Mouse (Mus musculus) thymus, postnatal 14 days (tissue): Measurements from ENCODE around the gene Dok1.

ENCODE experiments used
- DNase-seq: peaks from one replicate; pipeline ENCODE4 v3.0.0; 2021

Dok1 gene

DNA sequence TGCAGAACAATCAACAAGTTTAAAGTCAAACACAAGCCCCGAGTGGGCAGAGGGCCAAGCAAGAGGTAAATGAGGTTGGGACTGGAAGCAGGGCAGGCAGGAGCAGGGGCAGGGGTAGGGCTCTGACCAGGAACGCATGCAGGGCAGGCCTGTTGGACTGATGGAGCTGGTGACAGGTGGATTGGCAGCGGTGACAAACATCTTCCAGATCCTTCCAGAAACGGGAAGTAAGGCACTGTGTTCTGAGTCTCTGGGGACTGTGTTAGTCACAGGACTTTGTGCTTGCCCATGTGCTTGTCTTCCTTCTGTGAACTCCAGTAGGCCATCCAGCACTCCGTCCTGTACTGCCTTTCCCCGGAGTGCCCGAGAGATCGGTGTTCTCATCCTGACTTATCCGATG is 11.5 kb upstream of the Dok1 start:
- DNase-seq: no peak

DNA sequence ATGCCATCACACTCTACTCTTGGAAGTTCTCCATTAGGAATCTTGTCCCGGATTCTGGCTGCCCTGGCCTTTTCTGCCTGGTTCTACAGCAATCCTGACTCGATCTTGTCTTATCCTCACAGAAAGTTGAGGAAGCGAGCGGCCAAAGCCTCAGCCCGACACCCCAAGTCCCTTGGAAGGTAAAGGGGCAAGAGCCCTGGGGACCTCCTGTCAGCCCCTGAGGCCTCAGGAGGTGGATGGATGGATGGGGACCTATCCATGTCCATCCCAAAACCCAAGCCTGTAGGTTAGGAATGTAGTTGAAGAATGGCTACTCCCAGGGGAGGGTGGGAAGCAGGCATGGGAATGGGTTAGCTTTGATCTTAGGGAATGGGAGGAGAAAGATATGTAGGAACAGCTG is 10.7 kb upstream of the Dok1 start:
- no peak for DNase-seq

DNA sequence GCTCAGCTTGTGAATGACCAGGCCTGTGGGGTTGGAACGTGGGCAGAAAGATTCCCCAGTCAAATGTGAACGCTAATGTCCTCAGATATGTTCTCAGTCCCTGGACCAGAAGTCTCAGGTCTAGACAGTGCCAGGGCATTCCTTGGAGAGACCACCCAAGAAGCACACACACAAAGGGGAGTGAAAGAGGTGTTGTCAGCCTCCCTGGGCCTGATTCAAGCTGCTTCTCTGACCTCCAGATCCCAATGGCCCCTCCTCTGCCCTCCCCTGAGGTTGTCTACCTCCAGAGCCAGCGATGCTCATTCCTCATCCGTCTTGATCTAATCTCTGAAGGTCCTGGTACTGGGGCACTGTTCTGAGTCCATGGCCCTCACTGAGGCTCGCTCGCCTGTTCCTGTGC is 10.3 kb upstream of the Dok1 start:
- no peak for DNase-seq

DNA sequence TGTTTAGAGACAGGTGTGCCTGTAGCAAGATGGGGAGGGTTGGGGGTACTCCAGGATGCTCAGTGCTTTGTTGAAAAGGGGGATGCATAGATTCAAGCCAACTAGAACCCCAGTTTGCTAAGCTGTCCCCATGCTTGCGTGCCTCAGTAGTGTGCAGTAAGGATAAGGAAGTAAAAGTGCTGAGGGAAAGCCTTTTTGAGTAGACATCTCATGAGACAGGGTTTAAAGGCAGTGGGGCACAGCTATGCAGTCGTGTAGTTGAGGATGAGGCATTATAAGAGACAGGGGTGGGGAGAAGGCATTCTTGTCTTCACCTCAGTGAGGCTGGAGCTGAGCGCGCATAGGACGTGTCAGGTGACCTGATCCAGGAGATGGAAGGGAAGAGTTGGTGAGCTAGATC is 7.3 kb upstream of the Dok1 start:
- no peak for DNase-seq

DNA sequence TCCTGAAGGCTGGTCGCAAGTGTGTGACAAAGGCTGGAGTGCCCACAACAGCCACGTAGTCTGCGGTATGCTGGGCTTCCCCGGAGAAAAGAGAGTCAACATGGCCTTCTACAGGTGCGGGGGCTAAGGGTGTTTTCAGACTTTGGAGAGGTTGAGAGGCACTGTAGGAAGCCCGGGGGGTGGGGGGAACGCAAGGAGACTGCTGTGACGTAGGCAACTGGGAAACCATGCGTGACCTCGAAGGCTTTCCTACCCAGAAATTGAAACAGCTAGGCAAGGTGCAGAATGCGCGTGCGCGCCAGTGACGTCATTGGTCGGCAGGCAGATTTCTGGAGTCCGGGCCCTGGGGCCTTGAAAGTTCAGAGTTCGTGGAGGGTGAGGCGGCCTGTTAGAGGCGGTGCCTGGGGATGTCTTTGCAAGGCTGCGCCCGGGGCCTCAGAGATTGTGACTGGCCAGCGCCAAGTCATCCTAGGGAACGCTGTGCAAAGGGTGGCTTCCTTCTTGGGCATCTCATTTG is 5.3 kb upstream of the Dok1 start:
- peak; percentile 93 for DNase-seq

DNA sequence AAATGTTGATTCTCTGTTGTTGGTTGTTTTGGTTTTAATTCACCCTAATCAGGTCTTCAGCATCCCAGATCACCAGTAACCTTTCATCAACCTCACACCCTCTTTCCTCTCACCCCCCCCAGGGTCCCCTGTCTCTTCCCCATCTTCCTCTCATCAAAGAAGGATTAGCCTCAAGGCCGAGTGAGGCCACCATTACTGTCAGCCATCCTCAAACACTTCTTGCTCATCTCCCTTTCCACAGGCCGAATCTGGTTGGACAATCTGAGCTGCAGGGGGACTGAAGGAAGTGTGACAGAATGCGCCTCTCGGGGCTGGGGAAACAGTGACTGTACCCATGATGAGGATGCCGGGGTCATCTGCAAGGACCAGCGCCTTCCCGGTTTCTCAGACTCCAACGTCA is 3.9 kb upstream of the Dok1 start:
- DNase-seq: no peak

DNA sequence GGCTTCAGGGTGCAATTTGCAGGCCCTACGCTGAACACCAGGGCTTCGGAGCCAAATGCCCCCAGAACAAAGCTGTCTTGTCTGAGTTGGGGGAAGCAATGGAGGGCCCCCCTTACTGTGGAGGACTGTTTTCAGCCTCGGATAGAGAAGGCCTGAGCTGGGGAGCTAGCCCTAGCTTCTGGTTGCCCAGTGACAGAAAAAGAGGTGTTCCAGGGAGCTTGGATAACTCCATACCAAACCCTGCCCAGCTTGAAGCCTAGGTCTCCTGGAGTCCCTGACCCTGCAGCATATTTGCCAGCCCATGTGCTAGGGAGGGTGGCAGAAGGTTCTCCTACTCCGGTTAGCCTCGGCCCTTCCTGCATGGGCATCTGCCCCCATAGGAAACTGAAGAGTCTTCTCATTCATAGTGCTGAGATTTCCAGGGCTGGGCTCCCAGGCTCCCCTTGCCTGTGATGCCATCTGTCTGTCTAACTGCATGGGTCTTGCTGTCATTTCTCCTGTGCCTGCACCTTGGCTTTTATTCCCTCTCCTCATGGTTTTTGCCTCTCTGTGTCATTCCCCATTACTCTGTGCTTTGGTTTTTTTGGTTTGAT is 1.3 kb upstream of the Dok1 start:
- DNase-seq: no peak

DNA sequence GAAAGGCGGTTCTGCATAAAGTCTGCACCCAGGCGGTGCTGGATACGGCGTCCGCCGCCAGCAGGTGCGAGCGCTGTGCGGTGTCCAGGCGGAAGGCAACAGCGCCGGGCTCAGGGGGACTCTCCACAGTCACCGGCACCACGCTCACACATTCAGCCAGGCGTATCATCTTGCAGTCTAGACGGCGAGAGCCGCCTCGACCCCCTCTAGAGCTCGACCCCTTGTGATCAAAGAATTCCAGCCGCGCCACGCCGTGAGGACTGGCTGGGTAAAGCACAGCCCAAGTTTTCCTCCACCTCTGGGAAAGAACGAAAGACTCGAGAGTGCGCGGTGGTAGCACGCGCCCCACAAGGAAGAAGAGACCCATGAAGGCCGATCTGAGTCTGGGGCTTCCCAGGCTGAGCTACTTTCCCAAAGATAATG is 491 bp downstream of the Dok1 start:
- DNase-seq: peak; percentile 67

DNA sequence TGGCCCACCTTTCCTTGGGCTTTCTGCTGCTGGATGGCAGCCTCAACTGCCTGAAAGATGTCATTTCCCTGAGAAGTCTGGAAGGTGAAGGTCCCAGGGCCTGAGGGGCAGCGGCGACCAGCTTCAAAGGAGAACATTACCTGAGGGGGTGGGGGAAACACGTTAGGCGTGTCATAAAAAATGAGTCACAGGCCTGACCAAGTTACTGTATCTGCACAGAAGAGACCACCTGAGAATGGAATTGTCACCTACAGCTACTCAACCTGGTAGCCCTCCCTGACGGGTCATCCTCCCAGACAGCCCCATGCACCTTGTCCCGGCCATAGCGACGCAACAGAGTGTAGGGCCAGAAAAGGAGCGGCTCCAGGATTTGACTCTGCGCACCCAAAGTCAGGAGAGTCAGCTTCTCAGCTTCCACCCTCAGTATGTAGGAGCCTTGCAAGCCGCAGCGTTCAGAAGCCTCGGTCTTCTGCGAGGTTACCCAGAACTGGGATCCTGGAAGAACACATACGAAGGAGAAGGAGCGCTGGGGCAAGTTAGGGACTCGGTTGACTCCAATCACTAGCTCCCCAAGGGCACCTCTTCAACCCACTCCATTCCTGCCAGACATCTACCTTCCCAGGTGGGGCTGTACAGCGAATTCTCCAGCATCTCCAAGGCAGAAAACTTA is 1.2 kb downstream of the Dok1 start:
- no peak for DNase-seq

DNA sequence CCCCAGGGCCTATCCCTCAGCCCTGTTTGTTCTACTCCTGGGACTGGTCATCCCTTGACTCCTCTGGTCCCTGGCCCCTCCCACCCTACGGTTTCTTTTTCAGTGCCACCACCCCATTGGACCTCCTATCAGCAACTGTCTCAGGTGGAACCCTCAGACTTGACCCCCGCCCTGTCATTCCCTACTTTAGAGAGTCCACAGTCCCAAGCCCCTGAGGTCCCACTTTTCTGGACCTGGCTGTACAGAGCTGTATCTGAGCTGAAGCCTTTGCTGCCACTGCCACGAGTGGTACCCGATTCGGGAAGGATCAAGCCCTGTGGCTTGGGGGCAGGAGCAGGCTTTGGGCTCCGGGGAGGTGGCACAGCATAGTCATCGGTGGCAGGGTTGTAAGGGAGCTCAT is 2.2 kb downstream of the Dok1 start:
- no peak for DNase-seq

DNA sequence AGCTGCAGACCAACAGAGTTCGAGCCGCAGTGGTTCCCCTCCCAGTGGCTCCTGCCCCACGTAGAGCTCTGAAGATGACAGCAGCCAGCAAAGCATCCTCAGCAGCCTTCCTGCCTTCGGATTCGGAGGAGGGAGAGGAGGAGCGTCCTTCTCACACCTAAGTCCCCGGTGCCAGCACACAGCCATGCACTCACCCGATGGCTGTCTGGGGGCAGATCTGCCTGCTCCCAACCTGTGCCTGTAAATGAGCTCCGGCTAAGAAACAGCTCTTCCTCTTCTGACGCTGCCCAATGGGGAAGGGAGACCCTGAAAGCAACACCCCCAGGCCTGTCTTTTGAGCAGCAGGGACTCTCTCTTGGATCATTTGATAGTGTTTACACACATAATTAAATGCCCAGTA is 3.5 kb downstream of the Dok1 start:
- DNase-seq: no peak

DNA sequence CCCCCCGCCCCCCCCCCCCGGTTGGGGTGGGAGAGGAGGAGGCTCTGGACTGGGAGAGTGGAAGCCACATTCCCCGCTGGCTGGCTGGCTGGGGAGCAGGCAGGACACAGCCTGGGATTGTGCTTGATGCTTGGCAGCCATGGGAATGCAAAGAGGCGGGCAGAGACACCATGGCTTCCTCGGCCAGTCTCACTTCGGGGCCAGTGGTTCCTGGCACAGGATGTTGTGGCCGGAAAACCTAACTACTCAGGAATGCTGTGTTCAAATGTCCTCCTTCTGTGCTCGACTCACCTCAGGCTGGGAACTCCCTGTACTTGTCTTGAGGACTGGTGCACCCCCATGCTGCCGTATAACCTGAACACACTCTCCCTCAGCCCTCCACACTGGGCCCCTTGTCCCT is 5.6 kb downstream of the Dok1 start:
- no peak for DNase-seq

DNA sequence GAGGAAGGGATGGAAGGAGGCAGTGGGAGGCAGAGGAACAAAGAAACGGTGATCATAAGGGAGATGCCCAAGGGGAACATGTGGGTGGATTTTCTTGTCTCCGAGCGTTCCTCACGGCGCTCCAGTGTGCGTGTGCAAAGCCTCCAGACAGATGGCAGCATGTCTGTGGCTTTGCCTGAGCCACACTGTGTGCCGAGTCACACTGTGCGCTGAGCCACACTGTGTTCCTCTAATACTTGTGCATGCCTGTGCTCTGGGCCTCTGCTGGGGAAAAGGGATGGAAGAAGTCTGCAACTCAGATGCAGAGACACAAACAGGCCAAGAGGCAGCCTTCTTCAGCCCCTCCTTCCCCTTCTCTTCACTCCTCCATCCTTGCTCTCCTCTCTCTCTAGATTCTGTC is 6.0 kb downstream of the Dok1 start:
- no peak for DNase-seq

DNA sequence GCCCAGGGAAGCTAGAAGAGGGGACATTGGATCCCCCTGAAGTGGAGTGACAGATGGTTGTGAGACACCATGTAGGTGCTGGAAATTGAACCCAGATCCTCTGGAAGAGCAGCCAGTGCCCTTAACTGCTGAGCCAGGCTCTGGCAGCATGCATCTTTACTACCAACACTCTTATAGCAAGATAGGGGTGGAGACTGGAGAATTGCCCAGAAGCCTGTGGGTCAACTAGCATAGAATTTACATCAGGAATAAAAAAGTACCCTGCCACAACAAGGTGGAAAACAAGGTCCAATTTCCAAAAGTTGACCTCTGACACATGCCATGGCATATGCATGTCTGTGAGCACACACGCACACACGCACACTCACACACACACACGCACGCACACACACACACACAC is 8.1 kb downstream of the Dok1 start:
- no peak for DNase-seq

DNA sequence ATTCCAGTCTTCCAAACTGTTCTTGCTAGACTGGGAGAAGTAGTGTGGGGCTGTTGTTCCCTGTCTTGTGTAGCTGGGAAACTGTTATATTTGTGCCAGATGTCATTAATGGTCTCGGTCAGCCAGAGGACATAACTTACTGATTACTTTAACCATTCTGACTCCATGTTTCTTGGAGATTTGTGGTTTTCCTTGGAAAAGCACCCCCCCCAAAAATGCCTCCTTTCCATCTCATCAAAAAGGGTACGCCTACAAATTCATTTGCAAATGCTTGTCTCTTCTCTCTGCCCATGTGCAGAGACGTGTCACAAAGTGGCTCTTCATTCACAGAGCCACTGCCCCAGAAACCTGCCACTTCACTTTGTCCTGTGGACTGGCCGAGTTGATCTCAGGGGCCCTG is 8.8 kb downstream of the Dok1 start:
- no peak for DNase-seq

DNA sequence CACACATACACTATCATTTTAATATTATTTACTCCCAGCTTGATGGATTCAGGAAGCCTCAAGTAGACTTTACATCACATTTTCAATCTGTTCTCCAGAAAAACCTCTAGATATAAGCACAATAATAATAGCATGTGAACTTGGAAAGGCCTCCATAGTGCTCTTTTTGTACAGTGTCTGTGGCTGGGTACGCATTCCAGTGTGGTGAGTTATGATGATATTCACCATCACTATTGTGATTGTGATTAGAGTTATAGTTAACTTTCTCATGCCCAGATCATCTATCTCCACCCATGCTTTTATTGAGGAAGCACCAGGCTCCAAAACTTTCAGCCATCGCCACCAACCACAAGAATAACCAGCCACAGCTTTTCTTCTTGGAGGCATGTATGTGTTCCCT is 9.5 kb downstream of the Dok1 start:
- DNase-seq: no peak

DNA sequence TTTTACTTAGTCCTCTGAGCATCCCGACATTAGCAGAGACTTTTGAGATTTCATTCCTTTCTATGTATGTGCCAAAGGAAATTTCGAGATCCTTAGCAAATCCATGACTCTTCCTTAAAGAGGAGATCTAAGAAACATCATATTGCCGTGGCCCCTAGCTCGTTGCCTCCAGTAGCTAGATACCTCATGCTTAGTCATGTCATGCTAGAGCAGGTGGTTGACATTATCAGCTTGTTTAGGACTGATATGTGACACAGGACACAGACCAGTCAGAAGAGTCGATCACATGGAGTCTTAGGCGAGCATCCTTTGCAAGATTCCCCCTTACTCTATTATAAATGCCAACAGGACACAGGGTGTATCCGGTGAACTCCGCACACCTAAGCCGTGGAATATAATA is 10.3 kb downstream of the Dok1 start:
- DNase-seq: no peak

DNA sequence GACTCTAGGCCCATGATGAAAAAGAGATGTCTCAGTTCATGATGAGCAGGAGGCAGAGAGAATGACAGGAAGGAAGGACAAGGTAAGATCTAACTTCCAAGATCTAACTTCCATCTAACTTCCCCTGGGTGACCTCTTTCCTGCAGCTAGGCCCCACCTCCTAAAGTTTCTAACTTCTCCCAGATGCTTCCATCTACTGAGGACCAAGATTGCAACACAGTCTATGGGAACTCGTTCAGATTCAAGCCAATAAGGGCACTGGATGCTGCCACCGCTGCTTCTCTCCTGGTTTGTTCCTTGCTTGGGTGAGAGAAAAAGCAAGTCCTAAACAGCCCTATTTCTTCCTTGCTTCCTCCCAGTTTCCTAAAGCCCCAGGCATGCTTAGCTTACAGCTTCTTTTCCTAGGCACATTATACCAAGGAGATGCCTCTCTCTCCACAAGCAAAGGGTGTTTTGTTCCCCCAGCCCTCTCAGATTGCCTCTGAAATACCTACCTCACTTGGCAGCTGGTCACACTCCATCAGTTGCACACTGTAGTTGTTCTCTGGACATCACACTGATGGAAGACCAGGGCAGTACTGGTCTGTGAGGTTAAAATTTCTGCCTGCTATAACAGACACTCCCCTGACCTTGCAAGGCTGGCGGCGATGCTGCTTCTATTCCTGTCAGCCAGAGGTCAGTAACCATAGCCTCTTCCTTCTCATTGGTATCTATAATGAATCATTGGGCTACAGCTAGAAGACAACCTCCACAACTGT is 12.3 kb downstream of the Dok1 start:
- DNase-seq: no peak

DNA sequence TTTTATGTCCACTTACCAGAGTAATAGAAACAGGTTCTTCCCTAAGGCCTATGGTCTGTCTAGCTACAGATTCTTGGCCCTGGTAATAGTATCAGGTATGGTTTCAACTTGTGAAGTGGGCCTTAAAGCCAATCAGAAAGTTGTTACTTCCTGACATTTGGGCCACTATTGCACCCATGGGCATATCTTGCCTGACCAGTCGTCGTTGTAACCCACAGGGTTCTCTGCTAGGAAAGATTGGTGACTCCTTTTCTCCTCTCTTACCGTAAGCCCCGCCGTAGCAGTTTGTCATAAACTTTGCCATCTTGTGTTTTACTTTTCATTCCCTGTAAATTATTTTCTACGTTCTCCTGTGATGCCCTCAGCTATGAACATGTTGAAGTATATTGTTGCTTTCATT is 13.2 kb downstream of the Dok1 start:
- no peak for DNase-seq

DNA sequence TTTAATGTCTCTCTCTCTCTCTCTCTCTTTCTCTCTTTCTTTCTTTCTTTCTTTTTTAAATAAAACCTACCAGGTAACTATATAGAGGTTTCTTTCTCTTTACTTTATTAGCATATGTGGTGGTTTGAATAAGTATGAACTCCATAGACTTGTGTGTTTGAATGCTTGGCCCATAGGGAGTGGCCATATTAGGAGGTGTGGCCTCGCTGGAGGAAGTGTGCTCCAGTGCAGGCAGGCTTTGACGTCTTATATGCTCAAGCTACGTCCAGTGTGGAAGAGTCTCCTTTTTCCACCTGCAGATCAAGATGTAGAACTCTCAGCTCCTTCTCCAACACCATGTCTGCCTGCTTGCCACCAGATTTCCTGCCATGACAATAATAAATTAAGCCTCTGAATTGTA is 14.2 kb downstream of the Dok1 start:
- DNase-seq: no peak

DNA sequence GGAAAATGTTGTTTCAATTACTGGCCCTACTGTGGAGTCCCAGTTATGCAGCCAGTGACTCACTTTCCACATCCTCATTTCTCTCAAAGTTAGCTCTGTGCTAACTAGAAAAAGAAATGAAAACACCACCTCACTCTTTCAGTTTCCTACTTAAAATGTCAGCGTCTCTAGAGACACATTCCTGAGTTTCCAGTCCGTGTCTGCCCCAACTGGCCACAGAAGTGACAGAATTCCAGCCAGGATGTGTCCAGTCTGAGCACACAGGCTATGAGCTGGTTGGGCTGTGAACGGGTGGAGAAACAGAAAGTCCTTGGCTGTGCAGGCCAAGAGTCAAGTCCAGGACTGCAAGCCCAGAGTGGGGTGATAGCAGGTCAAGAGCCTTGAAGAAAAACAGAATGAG is 16.1 kb downstream of the Dok1 start:
- no peak for DNase-seq

DNA sequence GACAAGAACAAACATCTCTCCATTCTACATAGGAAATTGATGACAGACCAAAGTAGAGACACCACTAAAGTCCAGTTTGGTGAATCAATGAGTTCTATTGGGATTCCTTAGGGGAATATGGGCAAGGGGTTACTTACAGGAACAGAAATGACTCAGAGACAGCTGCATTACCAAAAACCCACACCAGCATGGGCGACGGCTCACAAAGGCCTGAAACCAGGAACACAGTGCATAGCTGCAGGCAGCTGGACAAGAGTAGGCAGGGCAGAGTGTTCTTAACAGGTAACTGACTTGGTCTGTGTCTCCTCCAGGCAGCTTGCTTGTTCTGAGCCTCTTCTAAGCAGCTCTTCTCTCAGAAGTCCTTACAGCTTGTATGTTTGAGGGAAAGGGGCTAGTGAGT is 17.5 kb downstream of the Dok1 start:
- no peak for DNase-seq

DNA sequence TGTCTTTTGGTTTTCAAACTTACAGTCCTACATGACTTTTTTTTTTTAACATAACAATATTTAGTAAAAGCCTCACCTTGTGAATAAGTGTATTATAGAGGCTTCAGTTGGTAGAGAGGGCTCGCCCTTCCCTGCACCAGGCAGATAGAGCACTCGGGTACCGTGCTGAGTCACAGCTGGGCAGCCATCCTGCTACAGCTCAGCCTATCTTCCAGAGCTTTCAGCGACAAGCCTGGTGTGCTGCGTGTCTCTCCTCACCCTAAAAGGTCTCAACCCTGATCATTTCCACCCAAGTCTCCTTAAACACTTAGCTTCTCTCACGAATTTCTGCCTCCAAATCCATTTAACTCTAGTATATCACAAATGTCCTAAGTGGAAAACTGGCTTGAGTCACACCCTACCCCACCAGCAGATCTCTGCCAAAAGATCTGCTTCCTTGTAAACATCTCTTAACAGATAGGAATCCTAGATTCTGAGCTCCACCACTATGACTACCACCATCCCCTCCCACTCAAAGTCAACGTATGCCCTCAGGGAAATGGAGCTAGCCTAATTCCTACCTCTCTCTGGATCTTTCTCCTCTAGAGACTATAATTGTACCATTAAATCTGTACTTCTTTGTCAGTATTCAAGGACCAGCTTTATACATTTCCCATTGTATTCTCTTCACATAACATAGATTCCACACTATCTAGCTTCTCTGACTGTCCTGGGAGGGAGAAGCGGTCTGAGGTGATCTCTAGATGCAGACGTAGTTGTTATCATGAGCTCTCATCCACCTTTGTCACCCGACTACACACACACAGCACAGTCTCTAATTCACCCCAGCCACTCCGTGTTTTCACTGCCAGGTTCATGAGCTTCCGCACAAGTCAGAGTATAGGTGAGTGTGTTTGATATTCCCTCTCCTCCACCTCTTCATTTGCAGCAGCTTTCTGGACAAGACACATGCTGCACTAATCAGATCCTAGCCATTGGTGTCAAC is 18.5 kb downstream of the Dok1 start:
- DNase-seq: no peak
